Mouse (Mus musculus): Measurements from ENCODE around the gene Ccdc47.

Gene Ccdc47

DNA sequence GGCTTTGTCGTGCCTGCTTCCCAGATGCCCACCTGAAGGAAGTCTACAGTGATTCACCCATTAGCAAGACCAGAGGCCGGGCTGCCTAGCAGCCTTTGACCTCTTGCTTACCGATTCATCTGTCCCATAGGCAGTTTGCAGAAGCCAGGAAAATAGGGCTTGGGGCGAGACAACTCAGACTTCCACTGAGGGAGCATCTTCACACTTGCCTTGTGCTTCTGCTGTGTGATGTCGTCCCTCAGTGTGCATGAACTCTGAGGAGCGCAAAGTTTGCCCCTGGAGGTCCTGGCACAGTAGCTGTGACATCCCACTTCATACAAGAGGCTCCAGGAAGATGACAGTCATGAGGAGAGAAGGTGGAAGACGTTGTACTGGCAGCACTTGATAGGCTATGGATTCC is 59.0 kb downstream of the Ccdc47 start:
- H3K4me1 ChIP-seq (replicated peaks; ENCODE audit: low read depth, low read length), result peaks cover 33% of the 10 kb centered on the region
- H3K36me3 ChIP-seq (ENCODE audit: insufficient read depth, low read length), result peaks cover 60% of the 10 kb centered on the region
- no peak overlapping the region for H3K4me3 ChIP-seq (replicated peaks; ENCODE audit: low read length)
- H3K9me3 ChIP-seq (ENCODE audit: low read length), result no peaks in the 10 kb centered on the region
- peaks cover 37% of the 10 kb centered on the region for H3K27me3 ChIP-seq (ENCODE audit: insufficient read depth, low read length)
- TF ChIP-seq POU5F1 (IDR thresholded peaks at IDR 0.05; ENCODE audit: borderline replicate concordance, low read length) (no peak), CTCF (conservative IDR thresholded peaks at IDR 0.05; ENCODE audit: low read length) (no peak), NANOG (IDR thresholded peaks at IDR 0.05; ENCODE audit: borderline replicate concordance, low read length) (no peak)

DNA sequence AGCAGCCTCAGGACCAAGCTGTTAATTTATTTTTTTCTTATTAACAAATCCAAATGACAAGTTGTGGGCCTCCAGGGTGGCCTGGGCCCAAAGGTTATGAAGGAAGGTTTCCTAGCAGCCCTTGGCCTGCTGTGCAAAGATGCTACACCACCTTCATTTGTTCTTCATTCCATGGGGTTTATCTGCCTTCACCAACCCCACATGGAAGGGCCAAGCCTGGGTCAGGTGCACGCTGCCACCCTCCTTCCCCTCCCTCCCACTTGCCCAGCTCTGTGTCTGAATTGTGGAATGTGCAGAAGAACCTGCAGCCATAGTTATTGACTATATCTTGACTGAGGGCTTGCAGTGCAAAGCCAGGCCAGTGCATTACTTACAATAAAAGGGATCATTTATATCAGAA is 59.9 kb downstream of the Ccdc47 start:
- H3K4me1 ChIP-seq (replicated peaks; ENCODE audit: low read depth, low read length), result peaks cover 27% of the 10 kb centered on the region
- H3K4me3 ChIP-seq (replicated peaks; ENCODE audit: low read length), result no peak overlapping the region
- no peaks in the 10 kb centered on the region for H3K9me3 ChIP-seq (ENCODE audit: low read length)
- no peak for TF ChIP-seq NANOG (IDR thresholded peaks at IDR 0.05; ENCODE audit: borderline replicate concordance, low read length)
- TF ChIP-seq POU5F1 (IDR thresholded peaks at IDR 0.05; ENCODE audit: borderline replicate concordance, low read length), result no peak
- no peak for TF ChIP-seq CTCF (conservative IDR thresholded peaks at IDR 0.05; ENCODE audit: low read length)
- peaks cover 29% of the 10 kb centered on the region for H3K27me3 ChIP-seq (ENCODE audit: insufficient read depth, low read length)
- H3K36me3 ChIP-seq (ENCODE audit: insufficient read depth, low read length), result peaks cover 69% of the 10 kb centered on the region

DNA sequence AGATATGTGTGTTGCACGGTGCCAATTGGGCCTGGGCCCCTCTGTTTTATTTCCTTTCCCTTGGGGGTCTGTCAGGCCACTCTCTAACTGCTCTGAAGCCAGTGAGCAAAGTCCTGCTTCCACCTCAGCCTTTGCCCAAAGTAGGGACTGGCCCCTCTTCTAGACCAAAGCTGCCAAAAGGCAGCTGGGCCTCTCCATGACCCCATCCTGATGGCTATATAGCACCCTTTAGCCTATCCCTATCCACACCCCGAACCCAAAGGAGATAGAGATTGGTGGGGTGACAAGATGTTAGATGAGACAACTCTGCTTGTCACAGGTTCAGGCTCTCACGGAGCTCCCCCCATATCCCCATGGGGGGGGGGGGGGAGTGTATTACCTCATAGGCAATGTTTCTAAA is 60.4 kb downstream of the Ccdc47 start:
- H3K36me3 ChIP-seq (ENCODE audit: insufficient read depth, low read length), result peaks cover 74% of the 10 kb centered on the region
- H3K4me3 ChIP-seq (replicated peaks; ENCODE audit: low read length), result no peak overlapping the region
- H3K4me1 ChIP-seq (replicated peaks; ENCODE audit: low read depth, low read length), result peaks cover 22% of the 10 kb centered on the region
- TF ChIP-seq CTCF (conservative IDR thresholded peaks at IDR 0.05; ENCODE audit: low read length) (no peak), POU5F1 (IDR thresholded peaks at IDR 0.05; ENCODE audit: borderline replicate concordance, low read length) (no peak), NANOG (IDR thresholded peaks at IDR 0.05; ENCODE audit: borderline replicate concordance, low read length) (no peak)
- H3K27me3 ChIP-seq (ENCODE audit: insufficient read depth, low read length), result peaks cover 26% of the 10 kb centered on the region
- H3K9me3 ChIP-seq (ENCODE audit: low read length), result no peaks in the 10 kb centered on the region

DNA sequence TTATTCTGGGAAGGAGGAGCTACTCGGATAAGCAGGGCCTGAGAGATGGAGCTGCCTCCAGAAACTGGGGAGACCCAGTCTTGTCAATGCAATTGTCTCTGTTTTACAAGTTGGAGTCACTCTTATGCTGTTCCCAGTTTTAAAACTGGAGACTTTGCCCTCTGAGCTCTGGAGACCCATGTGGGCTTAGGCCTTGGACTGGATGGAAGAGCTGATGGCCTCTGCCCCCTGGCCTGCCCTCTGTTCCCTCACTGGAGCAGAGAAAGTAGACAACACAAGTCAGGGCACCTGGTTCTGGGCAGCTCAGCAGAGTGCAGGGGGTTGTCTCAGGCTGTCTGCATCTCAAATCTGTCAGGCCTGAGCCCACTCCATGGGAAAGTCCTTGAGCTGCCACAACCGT is 61.4 kb downstream of the Ccdc47 start:
- Histone ChIP-seq H3K36me3 (ENCODE audit: insufficient read depth, low read length) (peaks cover 83% of the 10 kb centered on the region), H3K27me3 (ENCODE audit: insufficient read depth, low read length) (peaks cover 20% of the 10 kb centered on the region), H3K9me3 (ENCODE audit: low read length) (no peaks in the 10 kb centered on the region), H3K4me3 (replicated peaks; ENCODE audit: low read length) (no peak overlapping the region), H3K4me1 (replicated peaks; ENCODE audit: low read depth, low read length) (peaks cover 16% of the 10 kb centered on the region)
- TF ChIP-seq POU5F1 (IDR thresholded peaks at IDR 0.05; ENCODE audit: borderline replicate concordance, low read length) (no peak), CTCF (conservative IDR thresholded peaks at IDR 0.05; ENCODE audit: low read length) (no peak), NANOG (IDR thresholded peaks at IDR 0.05; ENCODE audit: borderline replicate concordance, low read length) (no peak)

DNA sequence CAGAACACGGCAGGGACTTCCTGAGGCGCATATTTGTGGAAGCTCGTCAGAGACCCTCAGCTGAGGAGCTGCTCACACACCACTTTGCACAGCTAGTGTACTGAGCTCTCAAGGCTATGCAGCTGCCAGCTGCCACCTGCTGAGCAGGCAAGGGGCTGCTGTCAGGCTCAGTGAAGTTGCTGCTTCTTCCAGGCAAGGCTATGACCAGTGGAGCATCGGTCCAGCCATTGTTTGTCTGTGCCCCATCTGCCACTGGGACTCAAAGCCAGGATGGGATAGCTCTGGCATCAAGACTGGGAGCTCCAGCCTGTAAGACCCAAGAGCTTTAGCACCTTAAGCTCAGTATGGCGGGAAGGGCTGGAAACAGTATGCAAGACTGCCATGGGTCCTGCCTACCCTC is 62.1 kb downstream of the Ccdc47 start:
- Histone ChIP-seq H3K4me1 (replicated peaks; ENCODE audit: low read depth, low read length) (peaks cover 12% of the 10 kb centered on the region), H3K27me3 (ENCODE audit: insufficient read depth, low read length) (peaks cover 15% of the 10 kb centered on the region), H3K4me3 (replicated peaks; ENCODE audit: low read length) (no peak overlapping the region), H3K9me3 (ENCODE audit: low read length) (no peaks in the 10 kb centered on the region), H3K36me3 (ENCODE audit: insufficient read depth, low read length) (peaks cover 90% of the 10 kb centered on the region)
- no peak for TF ChIP-seq NANOG (IDR thresholded peaks at IDR 0.05; ENCODE audit: borderline replicate concordance, low read length)
- no peak for TF ChIP-seq CTCF (conservative IDR thresholded peaks at IDR 0.05; ENCODE audit: low read length)
- TF ChIP-seq POU5F1 (IDR thresholded peaks at IDR 0.05; ENCODE audit: borderline replicate concordance, low read length), result no peak

DNA sequence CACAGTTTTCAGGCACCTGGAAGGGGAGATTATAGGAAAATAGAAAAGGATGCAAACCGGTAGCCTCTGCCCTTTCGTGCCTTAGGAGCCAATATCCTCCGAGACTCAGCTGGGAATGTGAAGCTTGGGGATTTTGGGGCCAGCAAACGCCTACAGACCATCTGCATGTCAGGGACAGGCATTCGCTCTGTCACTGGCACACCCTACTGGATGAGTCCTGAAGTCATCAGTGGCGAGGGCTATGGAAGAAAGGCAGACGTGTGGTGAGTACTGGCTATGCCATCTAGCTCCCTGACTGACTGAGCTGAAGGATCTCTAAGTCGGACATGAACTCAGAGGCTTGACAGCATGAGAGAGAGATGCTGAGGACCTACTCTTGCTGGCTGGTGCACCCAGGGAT is 64.0 kb downstream of the Ccdc47 start:
- no peak overlapping the region for H3K4me3 ChIP-seq (replicated peaks; ENCODE audit: low read length)
- 0 out of 2 replicates have a peak, but pooled peaks cover 8% of the 10 kb centered on the region for H3K4me1 ChIP-seq (replicated peaks; ENCODE audit: low read depth, low read length)
- no peaks in the 10 kb centered on the region for H3K9me3 ChIP-seq (ENCODE audit: low read length)
- H3K36me3 ChIP-seq (ENCODE audit: insufficient read depth, low read length), result peaks cover 97% of the 10 kb centered on the region
- no peak for TF ChIP-seq CTCF (conservative IDR thresholded peaks at IDR 0.05; ENCODE audit: low read length)
- TF ChIP-seq POU5F1 (IDR thresholded peaks at IDR 0.05; ENCODE audit: borderline replicate concordance, low read length), result no peak
- TF ChIP-seq NANOG (IDR thresholded peaks at IDR 0.05; ENCODE audit: borderline replicate concordance, low read length), result no peak
- H3K27me3 ChIP-seq (ENCODE audit: insufficient read depth, low read length), result no peaks in the 10 kb centered on the region

DNA sequence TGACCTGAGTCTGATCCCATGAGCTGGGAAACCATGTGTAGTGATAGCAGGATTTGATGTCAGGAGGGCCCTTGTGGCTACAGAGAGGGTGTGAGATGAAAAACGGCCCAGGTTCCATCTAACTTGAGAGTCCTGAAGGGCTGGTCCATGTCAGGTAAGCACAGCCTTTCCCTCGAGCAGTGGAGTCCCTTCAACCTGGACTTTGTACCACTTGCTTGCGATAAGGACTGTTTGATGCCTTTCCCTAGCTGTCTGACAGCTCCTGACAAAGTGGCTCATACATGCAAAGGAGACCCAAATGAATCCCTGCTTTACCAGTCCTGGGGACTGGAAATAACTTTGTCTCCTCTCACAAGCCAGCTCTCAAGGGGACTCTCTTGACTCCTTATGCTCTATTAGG is 64.9 kb downstream of the Ccdc47 start:
- Histone ChIP-seq H3K4me3 (replicated peaks; ENCODE audit: low read length) (no peak overlapping the region), H3K4me1 (replicated peaks; ENCODE audit: low read depth, low read length) (0 out of 2 replicates have a peak, but pooled peaks cover 8% of the 10 kb centered on the region), H3K27me3 (ENCODE audit: insufficient read depth, low read length) (no peaks in the 10 kb centered on the region), H3K36me3 (ENCODE audit: insufficient read depth, low read length) (peaks cover 91% of the 10 kb centered on the region), H3K9me3 (ENCODE audit: low read length) (no peaks in the 10 kb centered on the region)
- TF ChIP-seq NANOG (IDR thresholded peaks at IDR 0.05; ENCODE audit: borderline replicate concordance, low read length), result no peak
- TF ChIP-seq POU5F1 (IDR thresholded peaks at IDR 0.05; ENCODE audit: borderline replicate concordance, low read length), result no peak
- no peak for TF ChIP-seq CTCF (conservative IDR thresholded peaks at IDR 0.05; ENCODE audit: low read length)
